Mouse (Mus musculus): ENCODE data around the gene Arhgap15. TPM values are rescaled to one million over a fixed set of nuclear protein-coding genes. Genes with fewer than 3 reads are reported as not detected.
A peak's percentile ranks its signal among the peaks of the same experiment; 100 is the strongest.
"Not testable (repeated sequence)": the region's sequence is repeated elsewhere in the genome, so short reads cannot be mapped to it uniquely, and the experiment has no call there.

The Arhgap15 gene
- 5.4 and 6.0 TPM in 2 replicates for polyA plus RNA-seq (2015; fragmentation: Nextera tagmentation; extraction: Ambion mirVana)

DNA sequence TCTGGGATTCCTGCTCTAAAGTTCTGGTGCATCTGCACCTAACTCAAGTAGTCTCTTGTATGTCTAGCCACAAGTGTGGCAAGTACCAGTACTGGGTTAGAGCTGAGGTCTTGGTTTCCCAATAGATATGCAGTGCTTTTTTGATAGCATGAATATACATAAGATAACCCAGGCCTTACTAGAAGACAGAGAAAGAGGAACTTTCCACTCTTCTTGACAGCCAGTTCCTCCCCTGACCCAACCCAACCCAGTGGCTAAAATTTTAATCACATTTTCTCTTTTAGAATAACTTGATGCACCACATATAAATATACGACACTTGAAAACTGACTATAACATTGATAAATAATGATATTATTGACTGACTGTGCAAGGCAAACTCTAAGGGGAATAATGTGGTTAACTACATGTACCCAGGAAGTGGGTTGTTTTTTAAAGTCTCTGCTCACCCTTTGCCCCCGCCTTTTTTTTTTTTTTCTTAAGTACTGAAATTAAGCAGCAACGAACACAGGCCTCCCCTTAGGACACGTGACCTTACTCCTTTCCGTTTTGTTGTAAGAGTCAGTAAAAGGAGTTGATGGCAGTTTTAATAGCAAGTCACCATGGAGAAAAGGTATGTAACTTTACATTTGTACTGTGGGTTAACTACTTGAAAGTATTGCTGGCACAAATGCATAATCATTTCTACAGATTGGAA, at the start of gene Arhgap15:
Gene Arhgap15 (plus strand): TSS at position 538 of the 697 bp plus-strand sequence.
- no peak within 1 kb of the TSS for H3K9ac ChIP-seq
- no peaks in the 10 kb centered on the region for H3K9me3 ChIP-seq (replicated peaks)
- ATAC-seq (ENCODE audit: insufficient read depth), result peak; percentile 57; the same call in 1 of the 2 replicates
- WGBS (ENCODE audit: insufficient replicate concordance), result 21% methylated on average over 5 of the region's 5 CpGs
- peak within 1 kb of the TSS; percentile 40 for H3K4me2 ChIP-seq
- peaks cover 16% of the 10 kb centered on the region for H3K4me1 ChIP-seq (replicated peaks)
- peak within 1 kb of the TSS; percentile 29; the same call in 1 of the 2 replicates for H3K4me3 ChIP-seq (replicated peaks)
- H3K36me3 ChIP-seq (replicated peaks), result no peaks in the 10 kb centered on the region
- no peaks in the 10 kb centered on the region for H3K27me3 ChIP-seq
- H3K27ac ChIP-seq (replicated peaks), result 0 out of 2 replicates have a peak within 1 kb of the TSS, but pooled peaks have one; percentile 8

DNA sequence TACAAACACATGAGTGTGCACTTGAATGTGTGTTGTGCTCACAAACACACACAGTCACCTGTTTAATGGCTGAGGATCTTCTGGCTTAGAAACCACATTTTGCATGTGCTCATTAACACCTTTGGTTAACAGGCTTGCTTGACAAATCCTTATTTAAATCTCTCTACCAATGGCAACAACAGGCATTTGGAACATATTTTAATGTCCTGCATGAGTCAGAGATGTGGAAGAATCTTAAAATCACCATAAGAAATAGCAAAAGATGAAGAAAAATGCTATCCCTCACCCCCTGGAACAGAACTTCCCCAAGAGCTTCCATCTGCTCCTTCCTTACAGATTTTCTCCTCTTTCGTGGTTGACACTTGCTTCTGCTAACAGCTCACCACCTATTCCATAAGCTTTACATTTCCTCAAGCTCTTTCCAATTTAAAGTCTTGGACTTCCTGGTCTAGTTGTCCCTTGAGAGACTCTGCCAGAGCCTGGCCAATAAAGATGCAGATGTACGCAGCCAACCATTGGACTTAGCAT, 35.9 kb upstream of the Arhgap15 start:
- no peak overlapping the region for H3K4me3 ChIP-seq (replicated peaks)
- no peak overlapping the region for H3K9ac ChIP-seq
- H3K4me2 ChIP-seq, result no peak overlapping the region
- ATAC-seq (ENCODE audit: insufficient read depth), result no peak
- H3K9me3 ChIP-seq (replicated peaks), result no peaks in the 10 kb centered on the region
- 56% methylated on average over 2 of the region's 2 CpGs for WGBS (ENCODE audit: insufficient replicate concordance)
- H3K27me3 ChIP-seq, result no peaks in the 10 kb centered on the region
- H3K27ac ChIP-seq (replicated peaks), result no peak overlapping the region
- no peaks in the 10 kb centered on the region for H3K4me1 ChIP-seq (replicated peaks)
- H3K36me3 ChIP-seq (replicated peaks), result no peaks in the 10 kb centered on the region

DNA sequence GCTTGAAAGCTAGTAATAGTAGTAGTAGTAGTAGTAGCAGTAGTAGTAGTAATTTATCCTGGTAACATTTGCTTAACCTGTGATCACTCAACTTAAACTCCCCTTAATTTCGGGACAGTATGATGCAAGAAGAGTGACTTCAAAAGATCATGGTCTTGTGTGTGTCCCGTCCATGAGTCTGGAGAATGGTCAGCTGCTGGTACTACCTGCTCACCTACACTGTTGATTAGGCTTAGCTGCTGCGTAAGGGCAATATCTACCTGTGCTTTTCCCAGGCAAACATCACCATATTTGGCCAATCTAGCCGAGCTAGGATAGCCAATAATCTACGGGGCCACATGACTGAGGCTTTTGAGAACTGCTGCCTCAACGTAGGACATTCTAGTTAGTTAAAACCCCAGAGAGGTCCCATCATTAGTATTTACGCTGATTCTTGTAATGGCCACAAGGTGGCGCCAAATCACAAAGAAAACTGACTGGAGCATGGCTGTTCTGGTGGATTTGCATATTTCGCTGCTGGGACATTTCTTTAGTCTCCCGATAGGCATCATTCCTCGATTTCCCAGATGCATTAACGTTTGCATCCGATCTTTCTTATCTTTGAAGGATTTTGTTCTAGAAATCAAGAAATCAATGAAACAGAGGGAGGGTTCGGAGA, 26.0 kb upstream of the Arhgap15 start:
- Histone ChIP-seq H3K4me3 (replicated peaks) (no peak overlapping the region), H3K4me1 (replicated peaks) (no peaks in the 10 kb centered on the region), H3K27ac (replicated peaks) (no peak overlapping the region), H3K9me3 (replicated peaks) (no peaks in the 10 kb centered on the region), H3K4me2 (peak overlapping the region; percentile 20; the same call in 1 of the 2 replicates), H3K9ac (no peak overlapping the region), H3K36me3 (replicated peaks) (no peaks in the 10 kb centered on the region), H3K27me3 (no peaks in the 10 kb centered on the region)
- no peak for ATAC-seq (ENCODE audit: insufficient read depth)
- WGBS (ENCODE audit: insufficient replicate concordance), result 14% methylated on average over 14 of the region's 14 CpGs

DNA sequence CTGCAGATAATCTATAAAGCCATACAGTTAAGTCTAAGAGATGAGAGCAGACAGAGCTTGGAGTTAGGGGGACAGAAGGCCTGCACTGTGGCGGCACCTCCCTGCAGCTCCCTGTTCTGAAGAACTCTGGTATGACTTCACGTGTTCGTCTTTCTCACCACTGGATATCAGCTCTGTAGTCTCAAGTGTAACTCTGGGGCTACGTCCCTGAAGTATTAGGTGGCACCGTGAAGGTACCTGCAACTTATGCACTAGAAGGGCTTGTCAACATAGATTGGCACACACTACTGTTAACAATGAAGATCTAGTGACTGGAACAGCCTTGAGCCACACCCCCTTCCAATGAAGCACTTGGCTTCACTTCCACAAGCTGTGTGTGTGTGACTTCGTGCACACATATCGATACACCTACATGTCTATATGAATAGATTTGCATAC, 25.5 kb upstream of the Arhgap15 start:
- H3K27me3 ChIP-seq, result no peaks in the 10 kb centered on the region
- no peak overlapping the region for H3K27ac ChIP-seq (replicated peaks)
- no peaks in the 10 kb centered on the region for H3K36me3 ChIP-seq (replicated peaks)
- no peaks in the 10 kb centered on the region; the same call in 1 of the 2 replicates for H3K4me1 ChIP-seq (replicated peaks)
- H3K9ac ChIP-seq, result no peak overlapping the region
- H3K4me3 ChIP-seq (replicated peaks), result no peak overlapping the region
- peak overlapping the region; percentile 20; the same call in 1 of the 2 replicates for H3K4me2 ChIP-seq
- 59% methylated on average over 7 of the region's 7 CpGs for WGBS (ENCODE audit: insufficient replicate concordance)
- ATAC-seq (ENCODE audit: insufficient read depth), result no peak
- no peaks in the 10 kb centered on the region for H3K9me3 ChIP-seq (replicated peaks)

DNA sequence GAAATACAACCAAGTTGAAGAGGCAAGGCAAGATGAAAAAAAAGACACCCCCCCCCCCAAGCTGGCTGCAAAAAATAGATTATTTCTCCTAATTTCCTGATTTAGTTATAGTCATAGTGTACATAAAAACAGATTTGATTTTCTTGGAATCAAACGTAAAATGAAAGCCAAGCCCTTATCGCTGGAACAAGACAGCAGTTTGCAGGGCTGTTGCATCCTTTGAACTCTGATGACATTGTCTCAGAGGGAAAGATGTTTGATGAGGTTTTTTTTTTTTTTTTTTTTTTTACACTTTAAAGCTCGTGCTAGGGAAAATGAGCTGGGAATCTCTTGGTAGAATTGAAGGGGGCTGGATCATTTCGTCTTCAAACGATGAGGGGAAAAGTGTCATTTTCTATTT, 21.4 kb upstream of the Arhgap15 start:
- H3K4me2 ChIP-seq, result peak overlapping the region; percentile 46; the same call in 1 of the 2 replicates
- no peaks in the 10 kb centered on the region for H3K9me3 ChIP-seq (replicated peaks)
- H3K27ac ChIP-seq (replicated peaks), result no peak overlapping the region
- H3K36me3 ChIP-seq (replicated peaks), result no peaks in the 10 kb centered on the region
- no peak for ATAC-seq (ENCODE audit: insufficient read depth)
- H3K4me1 ChIP-seq (replicated peaks), result no peaks in the 10 kb centered on the region; the same call in 1 of the 2 replicates
- no peak overlapping the region for H3K9ac ChIP-seq
- H3K4me3 ChIP-seq (replicated peaks), result no peak overlapping the region
- no peaks in the 10 kb centered on the region for H3K27me3 ChIP-seq
- 37% methylated on average over 5 of the region's 5 CpGs for WGBS (ENCODE audit: insufficient replicate concordance)

DNA sequence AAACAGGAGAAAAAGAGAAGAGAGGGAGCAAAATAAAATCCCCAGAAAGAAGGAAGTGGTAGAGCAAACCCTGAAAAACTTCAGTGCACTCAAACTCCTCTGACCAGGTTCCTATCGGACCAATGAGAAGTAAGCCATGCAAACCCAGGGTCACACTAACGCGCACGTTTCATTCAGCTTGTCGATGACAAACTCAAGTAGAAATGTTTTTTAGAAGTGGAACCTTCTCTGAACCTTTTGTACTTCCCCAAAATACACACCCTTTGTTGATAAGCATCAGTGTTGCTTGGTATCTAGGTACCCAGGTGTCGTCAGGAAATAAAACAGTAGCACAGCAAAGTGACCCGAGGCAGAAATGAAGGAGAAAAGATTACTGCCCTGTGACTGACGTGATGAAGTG, 20.9 kb upstream of the Arhgap15 start:
- no peaks in the 10 kb centered on the region for H3K36me3 ChIP-seq (replicated peaks)

DNA sequence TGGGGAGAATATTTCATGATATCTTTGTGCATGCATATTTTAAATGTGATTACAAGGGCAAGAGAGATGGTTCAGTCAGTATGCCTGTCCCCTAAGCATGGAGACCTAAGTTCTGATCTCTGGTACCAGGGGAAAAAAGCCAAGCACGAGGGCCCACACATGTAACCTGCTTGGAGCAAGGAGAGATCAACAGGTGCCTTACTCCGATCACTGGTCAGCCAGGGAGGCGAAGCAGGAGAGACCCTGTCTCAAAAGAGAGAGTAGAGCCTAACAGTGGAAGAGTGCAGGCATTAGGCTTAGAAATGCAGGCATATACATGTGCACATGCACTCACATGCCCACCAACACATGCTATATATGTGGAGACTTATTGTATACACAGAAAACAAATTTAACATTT, 19.8 kb upstream of the Arhgap15 start:
- H3K4me2 ChIP-seq, result no peak overlapping the region
- H3K4me3 ChIP-seq (replicated peaks), result no peak overlapping the region
- H3K27ac ChIP-seq (replicated peaks), result no peak overlapping the region
- no peaks in the 10 kb centered on the region for H3K36me3 ChIP-seq (replicated peaks)
- no peak for ATAC-seq (ENCODE audit: insufficient read depth)
- H3K4me1 ChIP-seq (replicated peaks), result no peaks in the 10 kb centered on the region; the same call in 1 of the 2 replicates
- H3K9ac ChIP-seq, result no peak overlapping the region
- H3K9me3 ChIP-seq (replicated peaks), result no peaks in the 10 kb centered on the region
- 59% methylated on average over 3 of the region's 3 CpGs for WGBS (ENCODE audit: insufficient replicate concordance)
- no peaks in the 10 kb centered on the region for H3K27me3 ChIP-seq

More for the DNA sequence above, 20.9 kb upstream of the Arhgap15 start:
- no peaks in the 10 kb centered on the region; the same call in 1 of the 2 replicates for H3K4me1 ChIP-seq (replicated peaks)
- WGBS (ENCODE audit: insufficient replicate concordance), result 18% methylated on average over 8 of the region's 8 CpGs
- peak overlapping the region; percentile 21; the same call in 1 of the 2 replicates for H3K4me3 ChIP-seq (replicated peaks)
- H3K27me3 ChIP-seq, result no peaks in the 10 kb centered on the region
- H3K9ac ChIP-seq, result no peak overlapping the region
- no peaks in the 10 kb centered on the region for H3K9me3 ChIP-seq (replicated peaks)
- H3K27ac ChIP-seq (replicated peaks), result no peak overlapping the region
- no peak for ATAC-seq (ENCODE audit: insufficient read depth)
- peak overlapping the region; percentile 46 for H3K4me2 ChIP-seq

DNA sequence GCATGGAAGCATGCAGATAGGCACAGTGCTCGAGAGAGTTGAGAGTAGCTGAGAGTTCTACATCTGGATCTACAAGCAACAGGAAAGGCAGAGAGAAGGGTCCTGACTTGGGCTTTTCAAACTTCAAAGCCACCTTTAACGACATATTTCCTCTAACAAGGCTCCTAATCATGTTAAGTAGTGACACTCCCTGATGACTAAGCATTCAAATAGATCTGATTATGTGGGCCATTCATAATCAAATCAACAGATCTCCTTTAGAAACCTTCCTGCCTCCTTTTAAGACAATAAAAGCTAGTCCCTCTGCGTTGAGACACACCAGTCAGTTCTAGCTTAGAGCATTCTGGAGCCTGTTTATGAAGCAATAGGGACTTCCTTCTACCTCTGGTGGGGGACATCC, 16.2 kb upstream of the Arhgap15 start:
- no peak overlapping the region for H3K4me3 ChIP-seq (replicated peaks)
- H3K9ac ChIP-seq, result no peak overlapping the region
- WGBS (ENCODE audit: insufficient replicate concordance), result 14% methylated on average over 3 of the region's 3 CpGs
- H3K4me2 ChIP-seq, result no peak overlapping the region
- H3K36me3 ChIP-seq (replicated peaks), result no peaks in the 10 kb centered on the region
- H3K27ac ChIP-seq (replicated peaks), result no peak overlapping the region
- ATAC-seq (ENCODE audit: insufficient read depth), result no peak
- no peaks in the 10 kb centered on the region; the same call in 1 of the 2 replicates for H3K4me1 ChIP-seq (replicated peaks)
- no peaks in the 10 kb centered on the region for H3K27me3 ChIP-seq
- no peaks in the 10 kb centered on the region for H3K9me3 ChIP-seq (replicated peaks)

DNA sequence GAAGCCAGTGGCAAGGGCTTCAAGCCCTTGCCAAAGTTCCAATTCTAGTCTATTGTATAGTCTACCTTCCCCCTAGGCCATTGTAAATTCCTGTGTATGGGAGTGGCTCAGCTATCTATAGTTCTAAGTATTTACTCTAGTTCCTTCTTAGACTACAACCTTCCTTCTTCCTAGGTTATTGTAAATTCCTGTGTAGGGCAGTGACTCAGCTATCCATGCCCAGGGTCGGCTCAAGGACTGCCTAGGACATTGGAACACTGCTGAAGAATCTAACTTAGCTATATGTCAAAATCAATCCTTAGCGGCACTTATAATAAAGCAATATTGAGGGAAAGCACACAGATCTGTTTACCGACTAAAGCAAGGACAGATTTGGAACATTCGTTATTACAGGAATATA, 13.6 kb upstream of the Arhgap15 start:
- WGBS (ENCODE audit: insufficient replicate concordance), result 73% methylated on average over 4 of the region's 4 CpGs
- H3K9me3 ChIP-seq (replicated peaks); H3K4me3 ChIP-seq (replicated peaks); ATAC-seq (ENCODE audit: insufficient read depth); H3K9ac ChIP-seq; H3K27ac ChIP-seq (replicated peaks); H3K27me3 ChIP-seq; H3K4me1 ChIP-seq (replicated peaks); H3K36me3 ChIP-seq (replicated peaks); H3K4me2 ChIP-seq: not testable (repeated sequence)

DNA sequence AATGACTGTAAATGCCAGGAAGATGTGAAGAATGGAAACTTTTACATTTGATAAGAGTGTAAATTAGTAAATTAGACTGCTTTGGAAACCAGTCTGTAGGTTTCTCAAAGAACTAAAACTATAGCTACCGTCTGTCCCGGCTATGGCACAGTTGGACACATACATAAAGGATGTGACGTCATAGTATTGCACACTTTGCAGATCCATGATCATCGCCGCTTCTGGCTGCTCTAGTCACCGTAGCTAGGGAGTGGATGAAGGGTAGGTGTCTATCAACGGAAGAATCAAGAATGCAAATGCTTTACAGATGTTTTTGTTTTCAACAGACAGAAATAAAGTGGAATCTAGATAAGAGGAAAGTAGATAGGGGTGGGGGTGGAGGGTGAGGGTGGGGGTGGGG, 11.1 kb upstream of the Arhgap15 start:
- Histone ChIP-seq H3K4me3 (replicated peaks) (no peak overlapping the region), H3K27ac (replicated peaks) (no peak overlapping the region), H3K27me3 (no peaks in the 10 kb centered on the region), H3K9me3 (replicated peaks) (no peaks in the 10 kb centered on the region), H3K9ac (no peak overlapping the region), H3K36me3 (replicated peaks) (no peaks in the 10 kb centered on the region), H3K4me2 (no peak overlapping the region), H3K4me1 (replicated peaks) (peaks cover 9% of the 10 kb centered on the region; the same call in 1 of the 2 replicates)
- 66% methylated on average over 7 of the region's 7 CpGs for WGBS (ENCODE audit: insufficient replicate concordance)
- no peak for ATAC-seq (ENCODE audit: insufficient read depth)

DNA sequence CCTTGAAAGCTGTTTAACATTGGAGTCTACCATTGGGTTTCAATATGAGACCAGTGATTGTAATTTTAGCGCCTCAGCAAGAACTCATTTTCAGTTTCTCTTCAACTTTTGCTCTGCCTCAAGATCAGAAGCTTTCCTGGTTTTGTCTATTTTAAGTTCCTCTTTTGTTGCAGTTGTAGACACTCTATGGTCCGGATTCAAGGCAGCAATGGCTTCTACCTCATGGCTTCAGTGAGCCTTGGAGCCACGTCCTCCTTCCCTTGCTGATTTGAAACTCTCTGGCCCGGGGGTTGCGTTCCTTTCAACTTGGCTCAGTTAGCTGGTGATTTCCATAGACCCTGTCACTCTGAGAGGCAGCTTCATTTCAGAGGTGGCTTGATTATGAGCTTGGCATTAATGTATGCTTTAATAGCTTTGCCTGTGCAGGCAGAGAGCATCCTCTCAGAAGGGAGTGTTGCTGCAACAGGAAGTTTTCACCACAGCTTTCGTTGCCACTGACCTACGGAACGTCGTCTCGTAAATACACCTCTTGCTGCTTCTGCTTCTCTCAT, 10.0 kb upstream of the Arhgap15 start:
- Histone ChIP-seq H3K27ac (replicated peaks) (peak overlapping the region; percentile 54), H3K4me2 (peak overlapping the region; percentile 25)
- WGBS (ENCODE audit: insufficient replicate concordance), result 20% methylated on average over 10 of the region's 10 CpGs

More for the DNA sequence above, 10.0 kb upstream of the Arhgap15 start:
- Histone ChIP-seq H3K4me1 (replicated peaks) (peaks cover 9% of the 10 kb centered on the region; the same call in 1 of the 2 replicates), H3K27me3 (no peaks in the 10 kb centered on the region), H3K9me3 (replicated peaks) (no peaks in the 10 kb centered on the region), H3K9ac (no peak overlapping the region), H3K4me3 (replicated peaks) (no peak overlapping the region), H3K36me3 (replicated peaks) (no peaks in the 10 kb centered on the region)
- ATAC-seq (ENCODE audit: insufficient read depth), result no peak
